Mouse (Mus musculus) right cerebral cortex, postnatal 36 days (tissue): Measurements from ENCODE around the gene Atrx.
A peak's percentile ranks its signal among the peaks of the same experiment; 100 is the strongest.
"Not testable (repeated sequence)": the region's sequence is repeated elsewhere in the genome, so short reads cannot be mapped to it uniquely, and the experiment has no call there.

ENCODE experiments used
- DNase-seq, 2 experiments: peaks; one replicate each; pipeline ENCODE4 v3.0.0; 2022; ENCODE audit warnings: low spot score in 2 of 2, mixed read lengths in 1 of 2

The Atrx gene

GRCm38 (mm10) chrX:105928861-105929477 lies at the start of gene Atrx:
Gene Atrx (minus strand): TSS chrX:105929403.
- DNase-seq = peak; percentile 49 to 73

GRCm38 (mm10) chrX:105957091-105957490 lies 27.9 kb upstream of the Atrx start:
- DNase-seq = not testable (repeated sequence)

- DNase-seq = no peak
Observed at GRCm38 (mm10) chrX:105953999-105954398, 24.8 kb upstream of the Atrx start.

GRCm38 (mm10) chrX:105946357-105946756 lies 17.2 kb upstream of the Atrx start:
- no peak for DNase-seq

- no peak for DNase-seq
Observed at GRCm38 (mm10) chrX:105939245-105939644, 10.0 kb upstream of the Atrx start.

- no peak for DNase-seq
Observed at GRCm38 (mm10) chrX:105937736-105938135, 8.5 kb upstream of the Atrx start.

- DNase-seq = no peak
Observed at GRCm38 (mm10) chrX:105934341-105934740, 5.1 kb upstream of the Atrx start.

GRCm38 (mm10) chrX:105929478-105930038 lies 355 bp upstream of the Atrx start:
- no peak for DNase-seq

- DNase-seq = peak in 1 of 2 experiments; percentile 5
Observed at GRCm38 (mm10) chrX:105927941-105928860, 1.0 kb downstream of the Atrx start.

- DNase-seq = no peak
Observed at GRCm38 (mm10) chrX:105926121-105926735, 3.0 kb downstream of the Atrx start.

GRCm38 (mm10) chrX:105924326-105925070 lies 4.7 kb downstream of the Atrx start:
- DNase-seq = no peak

- DNase-seq = no peak
Observed at GRCm38 (mm10) chrX:105923896-105924295, 5.3 kb downstream of the Atrx start.

GRCm38 (mm10) chrX:105922986-105923385 lies 6.2 kb downstream of the Atrx start:
- not testable (repeated sequence) for DNase-seq

GRCm38 (mm10) chrX:105921421-105921820 lies 7.8 kb downstream of the Atrx start:
- no peak for DNase-seq

- no peak for DNase-seq
Observed at GRCm38 (mm10) chrX:105911728-105912127, 17.5 kb downstream of the Atrx start.

GRCm38 (mm10) chrX:105901611-105902010 lies 27.6 kb downstream of the Atrx start:
- no peak for DNase-seq

- no peak for DNase-seq
Observed at GRCm38 (mm10) chrX:105886921-105887320, 42.3 kb downstream of the Atrx start.

- DNase-seq = no peak
Observed at GRCm38 (mm10) chrX:105864367-105864766, 64.8 kb downstream of the Atrx start.

- no peak for DNase-seq
Observed at GRCm38 (mm10) chrX:105824462-105824861, 104.7 kb downstream of the Atrx start.

- no peak for DNase-seq
Observed at GRCm38 (mm10) chrX:105794806-105795403, 134.3 kb downstream of the Atrx start.

GRCm38 (mm10) chrX:105773281-105773680 lies 155.9 kb downstream of the Atrx start:
- no peak for DNase-seq
